Mouse (Mus musculus) T-cell, adult 2 months (primary cell): ENCODE data around the gene Hsf4.
A peak's percentile ranks its signal among the peaks of the same experiment; 100 is the strongest.

ENCODE experiments used
- DNase-seq: peaks from one replicate; pipeline ENCODE4 v3.0.0; 2022; ENCODE audit warnings: low spot score

The Hsf4 gene

GRCm38 (mm10) chr8:105305211-105306145 is 35.9 kb downstream of the Hsf4 start, which contains the start of gene Elmo3:
Gene Elmo3 (plus strand): TSS chr8:105305601.
- DNase-seq: peak; percentile 31

DNA sequence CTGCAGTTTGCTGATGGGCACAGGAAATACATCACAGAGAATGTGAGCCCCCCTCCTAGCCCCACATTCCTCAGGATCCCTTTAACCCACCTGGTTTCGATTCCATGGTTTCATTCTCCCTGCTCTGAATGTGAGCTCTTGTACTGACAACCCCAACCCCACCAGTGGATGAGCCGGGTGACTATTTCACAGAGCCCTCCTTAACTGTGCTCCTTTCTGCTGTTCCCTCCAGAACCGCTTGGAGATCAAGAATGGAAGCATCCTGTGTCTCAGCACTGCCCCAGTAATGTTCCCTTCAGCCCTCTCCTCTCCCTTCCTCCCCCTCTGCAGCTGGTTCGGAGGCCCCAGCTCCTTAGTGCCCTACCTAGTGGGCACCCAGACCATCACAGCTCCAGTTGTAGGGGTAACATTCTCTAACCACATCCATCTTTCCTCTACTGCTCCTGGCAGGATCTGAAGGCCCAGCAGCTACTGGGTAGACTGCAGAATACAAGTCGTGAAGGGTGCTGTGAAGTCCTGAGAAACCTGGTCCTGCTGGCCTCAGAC is 36.6 kb downstream of the Hsf4 start:
- DNase-seq: no peak

DNA sequence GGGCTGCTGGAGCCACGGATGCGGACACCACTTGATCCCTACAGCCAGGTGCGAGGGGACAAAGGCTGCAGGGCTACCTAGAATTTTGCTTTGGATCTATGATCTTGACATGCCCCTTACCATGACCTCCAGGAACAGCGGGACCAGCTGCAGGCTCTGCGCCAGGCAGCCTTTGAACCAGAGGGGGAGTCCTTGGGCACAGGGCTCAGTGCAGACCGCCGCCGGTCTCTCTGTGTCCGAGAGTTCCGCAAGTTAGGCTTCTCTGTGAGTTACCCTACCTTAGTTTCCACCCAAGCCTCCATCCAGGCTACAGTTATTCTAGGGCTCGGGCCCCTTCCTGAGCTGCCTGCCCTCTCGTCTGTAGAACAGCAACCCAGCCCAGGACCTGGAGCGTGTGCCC is 38.1 kb downstream of the Hsf4 start:
- DNase-seq: no peak

GRCm38 (mm10) chr8:105308428-105308827 is 38.8 kb downstream of the Hsf4 start:
- DNase-seq: no peak

DNA sequence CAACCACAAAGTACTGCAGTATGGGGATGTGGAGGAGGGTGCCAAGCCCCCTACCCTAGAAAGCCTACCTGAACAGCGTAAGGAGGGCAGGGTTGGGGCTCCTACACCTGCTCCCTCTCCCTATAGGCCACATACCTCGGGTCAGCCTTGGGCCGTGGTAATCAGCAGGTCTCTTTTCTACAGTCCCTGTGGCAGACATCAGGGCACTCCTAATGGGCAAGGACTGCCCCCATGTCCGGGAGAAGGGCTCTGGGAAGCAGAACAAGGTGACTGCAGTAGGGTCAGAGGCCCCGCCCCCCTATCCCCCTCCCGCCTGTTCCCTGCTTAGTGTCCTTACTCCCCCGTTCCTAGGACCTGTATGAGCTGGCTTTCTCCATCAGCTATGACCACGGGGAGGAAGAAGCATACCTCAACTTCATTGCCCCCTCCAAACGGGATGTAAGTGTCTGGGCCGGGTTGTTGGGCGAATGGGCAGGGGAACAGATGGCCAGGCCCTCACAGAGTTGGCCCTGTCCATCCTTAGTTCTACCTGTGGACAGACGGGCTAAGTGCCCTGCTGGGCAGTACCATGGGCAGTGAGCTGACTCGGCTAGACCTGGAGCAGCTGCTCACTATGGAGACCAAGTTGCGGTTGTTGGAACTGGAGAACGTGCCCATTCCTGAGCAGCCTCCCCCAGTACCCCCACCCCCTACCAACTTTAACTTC is 39.7 kb downstream of the Hsf4 start:
- no peak for DNase-seq

DNA sequence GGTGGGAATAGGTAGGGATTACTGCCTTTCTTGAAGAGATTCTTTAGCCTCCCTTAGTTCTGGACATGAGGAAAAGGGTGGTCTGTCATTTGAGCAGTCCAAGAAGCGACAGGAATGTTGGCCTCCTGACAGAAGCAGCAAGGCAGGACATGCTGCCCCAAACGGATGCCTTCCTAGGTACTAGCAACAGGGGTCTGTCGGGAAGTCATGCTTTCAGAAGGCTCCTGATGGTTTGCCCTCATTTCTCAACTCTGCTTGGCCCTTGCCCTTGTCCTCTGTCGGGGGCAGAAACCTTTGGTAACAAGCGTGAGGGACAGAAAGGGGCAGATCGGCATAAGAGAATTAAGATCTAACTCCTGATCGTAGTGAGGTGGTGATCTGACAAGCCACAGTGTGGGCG is 40.5 kb downstream of the Hsf4 start:
- DNase-seq: no peak

DNA sequence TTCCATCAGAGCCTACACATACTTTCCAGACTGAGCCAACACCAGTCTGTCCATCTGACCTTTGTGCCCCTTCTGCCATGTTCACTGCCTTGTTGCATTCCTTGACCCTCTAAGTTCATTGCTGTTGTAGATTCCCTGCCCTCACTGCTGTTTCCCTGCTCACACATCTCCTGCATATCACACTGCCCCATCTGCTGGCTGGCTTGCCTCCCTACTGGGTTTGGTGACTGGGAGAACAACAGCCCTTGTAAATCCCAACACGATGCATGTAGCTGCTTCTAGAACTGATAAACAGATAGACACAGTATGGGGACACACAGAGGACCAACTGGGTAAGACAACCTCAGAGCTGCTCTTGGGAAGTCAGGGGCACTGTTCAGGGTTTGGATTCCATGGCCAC is 42.1 kb downstream of the Hsf4 start:
- no peak for DNase-seq

DNA sequence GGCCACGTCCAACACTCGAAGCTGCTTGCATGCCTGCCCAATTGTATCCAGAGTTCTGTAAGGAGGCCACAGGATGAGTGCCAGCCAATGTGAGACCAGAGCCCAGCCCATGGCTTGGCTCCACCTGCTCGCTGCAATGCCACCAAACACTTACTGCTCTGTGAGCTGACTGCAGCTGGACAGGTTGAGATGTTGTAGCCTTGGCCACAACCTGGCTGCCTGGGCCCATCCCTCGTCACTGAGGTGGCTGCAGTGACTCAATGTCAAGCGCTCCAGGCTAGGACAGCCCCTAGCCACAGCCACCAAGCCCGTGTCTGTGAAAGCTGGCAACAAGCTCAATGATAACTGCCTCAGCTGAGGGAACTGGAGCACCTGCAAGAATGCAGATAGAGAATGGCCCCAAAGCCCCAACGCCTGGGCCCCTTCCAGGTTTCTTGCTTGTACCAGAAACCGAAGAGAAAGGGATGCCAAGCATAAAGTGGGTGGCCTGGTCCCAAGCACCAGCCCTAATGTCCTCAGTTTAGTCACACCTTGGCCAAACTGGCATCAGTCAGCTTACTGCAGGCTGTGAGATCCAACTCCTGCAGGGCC is 43.4 kb downstream of the Hsf4 start:
- no peak for DNase-seq

DNA sequence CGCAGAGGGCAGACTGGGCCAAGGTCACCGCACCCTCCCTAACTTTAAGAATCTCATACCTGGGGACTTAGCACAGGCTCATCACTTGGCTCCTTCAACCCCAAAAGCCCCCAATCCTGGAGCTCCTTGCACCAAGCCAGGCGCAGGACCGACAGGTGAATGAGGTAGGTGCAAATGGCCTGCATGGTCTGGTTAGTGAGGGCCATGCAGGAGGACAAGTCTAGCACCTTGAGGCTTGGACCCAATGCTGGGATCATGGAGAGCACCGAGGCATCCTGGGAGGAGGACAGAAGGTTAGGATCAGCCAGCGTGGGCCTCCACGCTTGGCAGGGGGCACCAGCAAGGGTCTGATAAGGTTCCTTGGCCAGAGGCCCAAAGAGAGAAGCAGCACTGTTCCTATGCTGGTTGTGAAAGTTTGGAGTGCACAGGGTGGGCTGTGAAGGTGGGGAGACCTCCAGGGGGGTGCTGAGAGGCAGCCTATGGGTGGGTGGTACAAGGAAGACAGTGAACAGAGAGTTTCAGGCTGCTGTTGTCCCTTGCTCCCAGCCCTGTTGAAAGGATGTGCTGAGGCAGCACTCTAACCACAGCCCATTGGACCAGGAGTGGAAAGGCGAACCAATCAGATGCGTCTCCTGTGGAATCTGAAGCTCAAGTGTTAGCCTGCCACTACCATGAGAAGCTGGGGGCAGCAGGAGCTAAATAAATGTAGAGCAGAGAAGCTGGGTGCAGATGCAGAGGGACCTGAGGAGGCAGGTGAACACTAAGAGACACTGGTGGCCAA is 44.2 kb downstream of the Hsf4 start:
- DNase-seq: no peak

GRCm38 (mm10) chr8:105315073-105315769 is 45.6 kb downstream of the Hsf4 start:
- DNase-seq: no peak

DNA sequence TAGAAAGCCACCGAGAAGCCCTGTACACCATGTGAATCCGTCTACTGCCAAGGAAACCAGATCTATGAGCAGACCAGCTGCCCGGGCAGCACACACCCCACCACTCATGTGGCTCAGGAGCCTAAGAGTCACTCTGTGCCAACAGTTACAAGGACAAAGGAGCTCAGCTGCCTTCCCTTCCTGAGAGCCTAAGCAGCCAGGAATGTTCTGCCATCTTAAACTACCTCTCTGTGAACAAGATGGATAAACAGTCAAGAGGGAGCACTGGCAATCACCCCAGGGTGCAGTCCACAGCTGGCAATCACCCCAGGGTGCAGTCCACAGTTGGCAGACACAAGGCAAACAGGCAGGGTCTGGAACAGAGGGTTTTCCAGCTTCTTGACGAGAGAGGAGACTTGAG is 48.3 kb downstream of the Hsf4 start:
- DNase-seq: no peak

- no peak for DNase-seq
Observed at GRCm38 (mm10) chr8:105318662-105319190, 49.1 kb downstream of the Hsf4 start.

- no peak for DNase-seq
Observed at GRCm38 (mm10) chr8:105323183-105323582, 53.6 kb downstream of the Hsf4 start.
